Mouse (Mus musculus) heart, embryonic 12.5 days (tissue): ENCODE measurements around the gene Cyth3. TPM values are rescaled to one million over a fixed set of nuclear protein-coding genes. Genes with fewer than 3 reads are reported as not detected.

ENCODE experiments used
- ATAC-seq: fragments of 200-750 bp; cut with Nextera tagmentation; 2 replicates; pipeline ENCODE4 v1.8.0; 2017; ENCODE audit warnings: moderate TSS enrichment, moderate library complexity; ENCODE audit not compliant: insufficient number of reproducible peaks, low FRiP score
- H3K27ac ChIP-seq: fragments of 300-500 bp; sonication (generic); 2 replicates; pipeline ENCODE4 v1.5.1; 2016; ENCODE audit warnings: mild to moderate bottlenecking, moderate library complexity; ENCODE audit not compliant: poor library complexity, severe bottlenecking
- H3K27me3 ChIP-seq: fragments of 300-500 bp; sonication (generic); replicated peaks from 2 replicates; pipeline ENCODE4 v1.6.1; 2016; ENCODE audit warnings: mild to moderate bottlenecking, moderate library complexity
- H3K36me3 ChIP-seq: fragments of 300-500 bp; sonication (generic); 2 replicates; pipeline ENCODE4 v1.6.1; 2016; ENCODE audit warnings: mild to moderate bottlenecking, moderate library complexity
- H3K4me1 ChIP-seq: fragments of 300-500 bp; sonication (generic); replicated peaks from 2 replicates; pipeline ENCODE4 v1.6.1; 2016; ENCODE audit warnings: mild to moderate bottlenecking
- H3K4me2 ChIP-seq: fragments of 300-500 bp; sonication (generic); 2 replicates; pipeline ENCODE4 v1.6.1; 2016; ENCODE audit warnings: mild to moderate bottlenecking, moderate library complexity
- H3K4me3 ChIP-seq: fragments of 300-500 bp; sonication (generic); 2 replicates; pipeline ENCODE4 v1.5.1; 2016; ENCODE audit warnings: mild to moderate bottlenecking
- H3K9ac ChIP-seq: fragments of 300-500 bp; sonication (generic); 2 replicates; pipeline ENCODE4 v1.6.1; 2016; ENCODE audit warnings: mild to moderate bottlenecking, moderate library complexity
- H3K9me3 ChIP-seq: fragments of 300-500 bp; sonication (generic); replicated peaks from 2 replicates; pipeline ENCODE4 v1.6.1; 2016; ENCODE audit warnings: mild to moderate bottlenecking, moderate library complexity
- WGBS: fragments of 180-500 bp; shearing (Covaris S2); methylation state at CpG from one replicate; pipeline ENCODE4 v1.1.7; 2016; 5-methylcytosine and 5-hydroxymethylcytosine counted together
- polyA plus RNA-seq: library from polyadenylated mRNA; unstranded; fragments of >200 nt; fragmentation: Nextera tagmentation; extraction: Ambion mirVana; gene quantifications from 2 replicates; pipeline ENCODE4 v1.2.1, GENCODE M21; 2016

Gene Cyth3
- polyA plus RNA-seq, 1 experiment from 2014 or later: 41.9 TPM

GRCm38 (mm10) chr5:143592926-143593325, 29.3 kb upstream of the Cyth3 start:
- peaks cover 10% of the 10 kb centered on the region for H3K9me3 ChIP-seq
- H3K9ac ChIP-seq: no peak overlapping the region
- H3K4me2 ChIP-seq: no peak overlapping the region
- 27% methylated on average over 5 of the region's 5 CpGs for whole genome bisulfite sequencing
- no peak overlapping the region for H3K4me3 ChIP-seq
- peak overlapping the region; percentile 66 for H3K27ac ChIP-seq
- ATAC-seq: peak; percentile 76
- no peaks in the 10 kb centered on the region for H3K27me3 ChIP-seq
- H3K36me3 ChIP-seq: no peaks in the 10 kb centered on the region
- H3K4me1 ChIP-seq: peaks cover 34% of the 10 kb centered on the region

GRCm38 (mm10) chr5:143593563-143594146, 28.6 kb upstream of the Cyth3 start:
- H3K4me2 ChIP-seq: no peak overlapping the region
- no peak for ATAC-seq
- WGBS: 67% methylated on average over 11 of the region's 11 CpGs

DNA sequence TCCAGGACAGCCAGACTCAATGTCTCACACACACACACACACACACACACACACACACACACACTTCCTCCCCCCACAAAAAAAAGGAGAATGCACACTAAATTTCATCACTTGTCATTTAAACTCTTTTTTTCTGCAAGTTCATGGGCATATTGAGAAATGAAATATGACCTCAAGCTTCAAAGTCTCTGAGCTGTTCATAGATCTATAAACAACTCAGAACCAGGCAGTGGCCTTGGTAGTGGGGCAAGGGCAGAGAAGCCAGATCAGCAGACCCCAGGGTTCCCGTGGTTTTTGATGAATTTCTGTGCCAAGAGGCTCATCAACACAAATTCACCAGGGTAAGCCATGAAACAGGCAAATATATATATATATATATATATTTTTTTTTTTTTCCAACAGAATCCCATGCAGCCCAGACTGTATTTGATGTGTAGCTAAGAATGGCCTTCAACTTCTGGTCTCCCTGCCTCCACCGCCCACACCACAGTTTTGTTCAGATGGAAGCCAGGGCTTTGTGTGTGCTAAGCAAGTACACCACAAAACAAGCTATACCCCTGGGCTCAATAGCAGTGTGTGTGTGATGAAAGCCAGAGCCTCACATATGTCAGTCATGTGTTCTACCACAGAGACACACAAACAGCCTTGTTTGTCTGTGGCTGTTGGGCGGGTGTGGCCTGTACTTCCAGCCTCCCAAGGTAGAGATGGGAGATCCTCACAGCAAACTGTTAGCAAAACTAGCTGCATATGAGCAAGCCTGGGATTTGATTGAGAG, 27.8 kb upstream of the Cyth3 start:
- ATAC-seq: no peak
- H3K4me3 ChIP-seq: no peak overlapping the region
- H3K36me3 ChIP-seq: no peaks in the 10 kb centered on the region
- H3K9me3 ChIP-seq: peaks cover 8% of the 10 kb centered on the region
- H3K4me2 ChIP-seq: no peak overlapping the region
- peak overlapping the region; percentile 66; the same call in 1 of the 2 replicates for H3K27ac ChIP-seq
- H3K27me3 ChIP-seq: no peaks in the 10 kb centered on the region
- H3K9ac ChIP-seq: no peak overlapping the region
- peaks cover 23% of the 10 kb centered on the region for H3K4me1 ChIP-seq
- 77% methylated on average over 3 of the region's 3 CpGs for WGBS

More at GRCm38 (mm10) chr5:143593563-143594146, 28.6 kb upstream of the Cyth3 start:
- H3K9ac ChIP-seq: no peak overlapping the region
- no peak overlapping the region for H3K4me3 ChIP-seq
- H3K36me3 ChIP-seq: no peaks in the 10 kb centered on the region
- H3K9me3 ChIP-seq: peaks cover 10% of the 10 kb centered on the region
- peaks cover 31% of the 10 kb centered on the region for H3K4me1 ChIP-seq
- peak overlapping the region; percentile 66 for H3K27ac ChIP-seq
- no peaks in the 10 kb centered on the region for H3K27me3 ChIP-seq

DNA sequence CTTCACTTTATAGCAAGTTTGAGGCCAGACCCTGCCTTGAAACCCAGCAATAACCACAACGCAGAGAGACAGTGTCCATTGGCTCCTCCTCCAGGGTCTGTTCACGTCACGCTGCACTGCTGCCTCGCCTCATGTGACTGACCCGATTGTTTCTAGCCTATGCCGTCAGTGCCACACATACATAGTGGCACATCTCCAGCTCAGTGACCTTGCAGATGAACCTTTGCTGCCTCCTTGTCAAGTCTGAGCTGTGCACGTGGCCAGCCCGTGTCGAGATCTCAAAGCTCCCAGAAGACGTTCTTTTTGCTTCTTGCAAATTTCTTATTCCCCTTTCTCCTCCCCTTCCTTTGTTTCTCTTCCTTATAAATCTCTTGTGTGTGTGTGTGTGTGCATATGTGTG, 20.2 kb upstream of the Cyth3 start:
- H3K4me2 ChIP-seq: no peak overlapping the region
- ATAC-seq: no peak
- H3K27me3 ChIP-seq: no peaks in the 10 kb centered on the region
- WGBS: 72% methylated on average over 10 of the region's 10 CpGs
- H3K4me1 ChIP-seq: 0 out of 2 replicates have a peak, but pooled peaks cover 3% of the 10 kb centered on the region
- no peak overlapping the region for H3K9ac ChIP-seq
- no peak overlapping the region for H3K27ac ChIP-seq
- H3K4me3 ChIP-seq: no peak overlapping the region
- no peaks in the 10 kb centered on the region for H3K36me3 ChIP-seq
- H3K9me3 ChIP-seq: no peaks in the 10 kb centered on the region; the same call in 1 of the 2 replicates

DNA sequence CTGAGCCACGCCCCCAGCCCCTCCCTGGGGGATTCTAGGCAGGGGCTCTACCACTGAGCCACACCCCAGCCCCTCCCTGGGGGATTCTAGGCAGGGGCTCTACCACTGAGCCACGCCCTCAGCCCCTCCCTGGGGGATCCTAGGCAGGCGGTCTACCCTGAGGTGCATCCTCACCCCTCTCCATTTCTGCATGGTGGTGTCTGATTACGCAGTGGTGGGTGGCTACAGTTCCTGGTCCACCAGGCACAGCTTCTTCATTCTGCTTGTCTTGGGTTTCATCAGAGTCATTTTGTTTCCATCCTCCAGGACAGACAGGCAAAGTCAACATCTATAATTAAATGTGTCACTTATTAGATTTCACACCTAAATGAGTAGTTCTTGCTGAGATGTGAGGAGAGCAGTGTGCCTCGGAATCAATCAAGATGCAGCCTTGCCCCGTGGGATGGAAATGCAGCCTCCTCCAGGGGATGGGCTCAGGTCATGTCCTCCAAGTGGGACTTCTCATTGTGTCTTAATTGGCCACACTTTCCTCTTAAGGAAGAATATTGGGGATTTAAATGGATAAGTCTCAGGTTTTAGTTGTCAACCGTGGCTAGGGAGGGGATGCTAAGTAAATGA, 18.0 kb upstream of the Cyth3 start:
- Histone ChIP-seq H3K36me3 (no peaks in the 10 kb centered on the region), H3K4me3 (no peak overlapping the region), H3K4me2 (no peak overlapping the region), H3K9me3 (no peaks in the 10 kb centered on the region), H3K27ac (no peak overlapping the region), H3K9ac (no peak overlapping the region), H3K4me1 (0 out of 2 replicates have a peak, but pooled peaks cover 3% of the 10 kb centered on the region), H3K27me3 (no peaks in the 10 kb centered on the region)
- 80% methylated on average over 7 of the region's 7 CpGs for WGBS
- no peak for ATAC-seq

DNA sequence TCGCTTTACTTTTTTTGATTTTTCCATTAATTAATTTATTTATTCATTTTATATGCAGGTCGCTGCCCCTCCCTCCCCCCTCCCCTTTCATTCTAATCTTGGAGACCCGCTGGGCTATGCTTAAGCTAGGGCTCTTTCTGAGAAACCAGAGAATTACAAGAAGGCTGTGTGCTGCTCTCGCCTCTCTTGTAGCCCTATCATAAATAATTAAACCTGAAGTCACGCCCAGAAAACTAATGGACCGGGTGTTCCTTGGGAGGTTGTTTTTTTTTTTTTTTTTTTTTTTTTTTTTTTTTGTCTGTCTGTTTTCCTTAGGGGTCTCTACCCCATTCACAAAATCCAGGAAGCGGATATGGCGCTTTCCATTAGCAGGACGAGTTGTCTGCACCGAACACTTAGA, 15.5 kb upstream of the Cyth3 start:
- 0 out of 2 replicates have a peak, but pooled peaks cover 3% of the 10 kb centered on the region for H3K4me1 ChIP-seq
- no peak overlapping the region for H3K4me3 ChIP-seq
- no peak overlapping the region for H3K4me2 ChIP-seq
- ATAC-seq: no peak
- H3K27ac ChIP-seq: no peak overlapping the region
- no peaks in the 10 kb centered on the region for H3K27me3 ChIP-seq
- no peak overlapping the region for H3K9ac ChIP-seq
- 86% methylated on average over 10 of the region's 10 CpGs for WGBS
- H3K9me3 ChIP-seq: no peaks in the 10 kb centered on the region
- H3K36me3 ChIP-seq: no peaks in the 10 kb centered on the region

DNA sequence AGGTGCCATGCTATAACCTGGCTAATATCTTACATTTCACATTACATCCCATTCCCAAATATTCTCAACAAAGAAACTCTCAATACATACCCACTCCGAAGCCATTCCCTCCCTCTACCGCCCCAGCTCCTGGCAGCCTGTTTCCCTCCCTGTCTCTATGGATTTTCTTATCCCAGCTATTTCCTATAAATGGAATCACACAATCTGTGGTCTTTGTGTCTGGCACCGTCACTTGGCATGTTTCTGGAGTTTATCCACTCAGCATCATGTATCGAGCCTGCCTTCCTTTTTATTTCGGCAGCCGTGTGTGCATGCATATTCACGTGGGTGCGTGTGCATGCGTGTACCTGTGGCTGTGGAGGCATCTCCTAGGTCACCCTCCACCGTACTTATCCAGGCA, 14.1 kb upstream of the Cyth3 start:
- Histone ChIP-seq H3K4me3 (no peak overlapping the region), H3K4me1 (no peaks in the 10 kb centered on the region), H3K36me3 (no peaks in the 10 kb centered on the region), H3K27ac (no peak overlapping the region), H3K9me3 (no peaks in the 10 kb centered on the region), H3K4me2 (no peak overlapping the region), H3K9ac (no peak overlapping the region), H3K27me3 (no peaks in the 10 kb centered on the region)
- 80% methylated on average over 10 of the region's 10 CpGs for WGBS
- ATAC-seq: no peak

DNA sequence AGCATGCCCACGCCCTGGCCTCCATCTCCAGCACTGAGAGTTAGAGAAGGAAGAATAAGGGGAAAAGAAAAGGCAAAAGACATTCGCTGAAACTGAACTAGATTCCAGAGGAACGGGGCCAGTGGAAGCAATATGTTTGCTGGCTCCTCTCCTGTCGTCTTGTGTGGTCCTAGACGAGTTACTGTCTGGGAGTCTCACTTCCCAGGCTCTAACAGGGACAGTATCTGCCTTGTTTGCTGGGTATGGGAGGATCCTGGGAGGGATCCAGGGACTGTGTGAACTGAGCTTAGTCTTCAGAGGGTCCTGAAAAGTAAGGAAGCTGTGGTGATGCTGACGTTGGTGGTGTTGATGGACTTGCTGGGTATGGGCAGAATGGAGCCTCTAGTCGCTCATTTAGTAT, 10.3 kb upstream of the Cyth3 start:
- Histone ChIP-seq H3K9ac (no peak overlapping the region), H3K4me2 (no peak overlapping the region), H3K27me3 (no peaks in the 10 kb centered on the region), H3K36me3 (no peaks in the 10 kb centered on the region), H3K4me3 (no peak overlapping the region), H3K27ac (no peak overlapping the region), H3K9me3 (no peaks in the 10 kb centered on the region), H3K4me1 (no peaks in the 10 kb centered on the region)
- WGBS: 68% methylated on average over 7 of the region's 7 CpGs
- ATAC-seq: no peak

DNA sequence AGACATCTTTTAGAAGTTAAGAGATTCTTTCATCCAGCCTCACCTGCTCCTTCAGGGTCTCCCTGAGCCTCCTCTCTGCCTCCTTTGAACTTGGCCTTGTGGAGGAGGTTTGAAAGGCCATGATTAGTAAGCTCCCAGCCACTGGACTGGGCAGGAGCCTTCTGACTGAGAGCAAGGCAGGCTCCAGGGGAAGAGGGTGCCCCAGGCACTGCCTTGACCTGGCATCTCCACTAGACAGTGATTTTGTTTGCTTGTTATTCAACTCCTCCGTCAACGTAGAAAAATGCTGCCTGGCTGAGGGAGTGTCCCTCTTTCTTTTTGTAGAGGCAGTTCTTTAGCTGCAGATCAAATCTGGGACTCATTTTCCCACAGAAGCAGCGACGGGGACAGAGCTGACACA, 9.0 kb upstream of the Cyth3 start:
- no peak overlapping the region for H3K4me2 ChIP-seq
- H3K9ac ChIP-seq: no peak overlapping the region
- no peaks in the 10 kb centered on the region for H3K36me3 ChIP-seq
- H3K9me3 ChIP-seq: no peaks in the 10 kb centered on the region
- H3K4me1 ChIP-seq: peaks cover 8% of the 10 kb centered on the region
- H3K4me3 ChIP-seq: no peak overlapping the region
- WGBS: 74% methylated on average over 4 of the region's 4 CpGs
- no peak for ATAC-seq
- no peaks in the 10 kb centered on the region for H3K27me3 ChIP-seq
- no peak overlapping the region for H3K27ac ChIP-seq

DNA sequence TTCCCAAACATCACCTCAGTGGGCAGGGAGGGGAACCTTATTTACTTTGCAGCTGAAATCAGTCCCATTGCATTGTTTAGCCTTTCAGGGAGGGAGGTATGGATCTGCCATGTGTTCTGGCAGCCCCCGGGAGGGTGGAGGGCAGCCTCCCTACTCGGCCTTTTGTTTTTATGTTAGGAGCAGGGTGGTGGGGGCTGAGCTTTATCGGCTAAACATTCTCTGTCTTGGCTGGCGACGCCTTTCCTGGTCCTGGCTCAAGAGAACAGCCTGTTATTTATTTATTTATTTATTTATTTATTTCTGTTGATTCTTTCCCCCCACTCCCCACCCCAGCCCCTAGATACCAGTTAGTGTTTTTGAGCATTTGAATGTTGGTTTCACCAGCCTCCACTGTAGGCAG, 7.7 kb upstream of the Cyth3 start:
- Histone ChIP-seq H3K27ac (no peak overlapping the region), H3K36me3 (no peaks in the 10 kb centered on the region), H3K4me3 (no peak overlapping the region), H3K9ac (no peak overlapping the region), H3K27me3 (no peaks in the 10 kb centered on the region), H3K4me1 (peaks cover 19% of the 10 kb centered on the region), H3K4me2 (no peak overlapping the region), H3K9me3 (no peaks in the 10 kb centered on the region)
- 53% methylated on average over 5 of the region's 5 CpGs for WGBS
- no peak for ATAC-seq

- Histone ChIP-seq H3K9ac (no peak overlapping the region), H3K27me3 (no peaks in the 10 kb centered on the region), H3K4me1 (peaks cover 19% of the 10 kb centered on the region), H3K36me3 (no peaks in the 10 kb centered on the region), H3K27ac (no peak overlapping the region), H3K4me2 (no peak overlapping the region), H3K9me3 (no peaks in the 10 kb centered on the region), H3K4me3 (no peak overlapping the region)
- WGBS: 78% methylated on average over 2 of the region's 2 CpGs
- no peak for ATAC-seq
These were observed 6.9 kb upstream of the Cyth3 start for GRCm38 (mm10) chr5:143615353-143615752.
